Mouse (Mus musculus) CD4-positive, CD25-positive, alpha-beta regulatory T cell, adult 9 weeks (primary cell): ENCODE measurements around the gene Cebpb. TPM values are rescaled to one million over a fixed set of nuclear protein-coding genes. Genes with fewer than 3 reads are reported as not detected.

Experiments used
- polyA plus RNA-seq: library from polyadenylated mRNA; unstranded; fragments of 100-300 nt; shearing (Covaris generic); gene quantifications from one replicate; pipeline ENCODE4 v1.2.1, GENCODE M21; 2017

The Cebpb gene
- 0.19 TPM for polyA plus RNA-seq

GRCm38 (mm10) chr2:167688498-167689451 lies at the start of gene Cebpb:
Gene Cebpb, plus strand, starts transcription at chr2:167688915.

GRCm38 (mm10) chr2:167661270-167662203 lies 27.2 kb upstream of the Cebpb start, which contains the start of gene Gm20431:
Gene Gm20431, minus strand, starts transcription at chr2:167661496.

GRCm38 (mm10) chr2:167689501-167690218 lies 945 bp downstream of the Cebpb start, which contains the start of gene Tmem189:
Gene Tmem189, minus strand, starts transcription at chr2:167689822.

Other genes with a start within 250 kb of the Cebpb start
- gene Rnf114, start 196.3 kb upstream of the Cebpb start, polyA plus RNA-seq: 302 TPM
- gene Spata2, start 196.0 kb upstream of the Cebpb start, polyA plus RNA-seq: 39.3 TPM
- 0.17 TPM for gene Snai1, start 150.7 kb upstream of the Cebpb start, polyA plus RNA-seq
- 371 TPM for gene Ube2v1, start 56.8 kb upstream of the Cebpb start, polyA plus RNA-seq
- gene Gm20431, start 27.4 kb upstream of the Cebpb start, polyA plus RNA-seq: not detected
- gene Tmem189, start 907 bp downstream of the Cebpb start, polyA plus RNA-seq: 9.8 TPM
- gene Ptpn1, start 243.1 kb downstream of the Cebpb start, polyA plus RNA-seq: 122 TPM